Mouse (Mus musculus) embryonic fibroblast, embryonic 13.5 days (primary cell): ENCODE measurements around the gene Coq8b.

Experiments
- CTCF ChIP-seq: IDR thresholded peaks from 2 replicates; pipeline ENCODE4 v1.5.1; 2011; ENCODE audit warnings: mild to moderate bottlenecking, control low read depth, low read length, moderate library complexity, borderline replicate concordance; ENCODE audit not compliant: insufficient read depth
- POLR2A ChIP-seq: IDR thresholded peaks from 2 replicates; pipeline ENCODE4 v1.6.1; 2011; ENCODE audit warnings: low read depth, mild to moderate bottlenecking, control low read depth, low read length, moderate library complexity

GRCm38 (mm10) chr7:27243211-27243610, 10.4 kb downstream of the Coq8b start:
- no peak for TF ChIP-seq CTCF
- no peak for TF ChIP-seq POLR2A
